Mouse (Mus musculus) intestine, embryonic 15.5 days (tissue): ENCODE data around the gene Gm6034. TPM values are rescaled to one million over a fixed set of nuclear protein-coding genes. Genes with fewer than 3 reads are reported as not detected.
"Not testable (repeated sequence)": the region's sequence is repeated elsewhere in the genome, so short reads cannot be mapped to it uniquely, and the experiment has no call there.

Experiments used
- ATAC-seq: fragments of 200-750 bp; cut with Nextera tagmentation; 2 replicates; pipeline ENCODE4 v1.8.0; 2017; ENCODE audit warnings: moderate TSS enrichment, moderate library complexity
- H3K27ac ChIP-seq: fragments of 300-500 bp; sonication (generic); 2 replicates; pipeline ENCODE4 v1.5.1; 2015; ENCODE audit warnings: mild to moderate bottlenecking, inconsistent platforms
- H3K27me3 ChIP-seq: fragments of 300-500 bp; sonication (generic); replicated peaks from 2 replicates; pipeline ENCODE4 v1.6.1; 2015; ENCODE audit warnings: inconsistent platforms
- H3K36me3 ChIP-seq: fragments of 300-500 bp; sonication (generic); 2 replicates; pipeline ENCODE4 v1.6.1; 2015; ENCODE audit warnings: inconsistent platforms
- H3K4me1 ChIP-seq: fragments of 300-500 bp; sonication (generic); replicated peaks from 2 replicates; pipeline ENCODE4 v1.6.1; 2015; ENCODE audit warnings: inconsistent platforms
- H3K4me2 ChIP-seq: fragments of 300-500 bp; sonication (generic); replicated peaks from 2 replicates; pipeline ENCODE4 v1.6.1; 2015; ENCODE audit warnings: mild to moderate bottlenecking, inconsistent platforms
- H3K4me3 ChIP-seq: fragments of 300-500 bp; sonication (generic); replicated peaks from 2 replicates; pipeline ENCODE4 v1.5.1; 2015; ENCODE audit warnings: inconsistent platforms
- H3K9ac ChIP-seq: fragments of 300-500 bp; sonication (generic); 2 replicates; pipeline ENCODE4 v1.6.1; 2015; ENCODE audit warnings: inconsistent platforms
- H3K9me3 ChIP-seq: fragments of 300-500 bp; sonication (generic); 2 replicates; pipeline ENCODE4 v1.6.1; 2016; ENCODE audit warnings: inconsistent platforms
- WGBS: fragments of 180-500 bp; shearing (Covaris S2); methylation state at CpG from one replicate; pipeline ENCODE4 v1.1.7; 2015; 5-methylcytosine and 5-hydroxymethylcytosine counted together
- polyA plus RNA-seq: library from polyadenylated mRNA; unstranded; fragments of >200 nt; fragmentation: Nextera tagmentation; extraction: Ambion mirVana; gene quantifications from 2 replicates; pipeline ENCODE4 v1.2.1, GENCODE M21; 2015

Gene Gm6034
- polyA plus RNA-seq, 1 experiment from 2014 or later, result 0.11 TPM

- not testable (repeated sequence) for H3K27me3 ChIP-seq, H3K4me2 ChIP-seq, H3K9me3 ChIP-seq, H3K4me1 ChIP-seq, H3K4me3 ChIP-seq, H3K36me3 ChIP-seq, H3K27ac ChIP-seq, ATAC-seq, H3K9ac ChIP-seq
- 60% methylated on average over 2 of the region's 2 CpGs for WGBS
Measured at GRCm38 (mm10) chr17:36099603-36100002, 56.8 kb downstream of the Gm6034 start.

DNA sequence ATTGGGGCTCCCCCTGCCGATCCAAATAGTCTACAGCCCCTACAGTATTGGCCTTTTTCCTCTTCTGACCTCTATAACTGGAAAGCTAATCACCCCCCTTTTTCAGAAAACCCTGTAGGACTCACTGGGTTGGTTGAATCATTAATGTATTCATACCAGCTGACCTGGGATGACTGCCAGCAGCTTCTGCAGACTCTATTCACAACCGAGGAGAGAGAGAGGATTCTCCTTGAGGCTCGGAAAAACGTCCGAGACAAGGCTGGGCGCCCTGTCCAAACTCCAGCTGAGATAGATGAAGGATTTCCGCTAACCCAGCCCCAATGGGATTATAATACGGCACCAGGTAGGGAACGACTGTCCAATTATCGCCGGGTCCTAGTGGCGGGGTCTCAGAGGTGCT, 59.3 kb downstream of the Gm6034 start:
- 89% methylated on average over 12 of the region's 12 CpGs for WGBS
- not testable (repeated sequence) for H3K27me3 ChIP-seq, H3K4me1 ChIP-seq, H3K9me3 ChIP-seq, ATAC-seq, H3K27ac ChIP-seq, H3K9ac ChIP-seq, H3K36me3 ChIP-seq, H3K4me3 ChIP-seq, H3K4me2 ChIP-seq

Other genes with a start within 250 kb of the Gm6034 start
- 13.9 and 14.4 TPM in 2 replicates for gene Ier3, start 221.3 kb upstream of the Gm6034 start, polyA plus RNA-seq
- 49.1 and 49.4 TPM in 2 replicates for gene Flot1, start 219.7 kb upstream of the Gm6034 start, polyA plus RNA-seq
- gene Tubb5, start 204.7 kb upstream of the Gm6034 start, polyA plus RNA-seq, result 729 and 776 TPM in 2 replicates
- 14.9 and 16.1 TPM in 2 replicates for gene Mdc1, start 201.4 kb upstream of the Gm6034 start, polyA plus RNA-seq
- gene Nrm, start 181.6 kb upstream of the Gm6034 start, polyA plus RNA-seq, result 48.5 and 51.7 TPM in 2 replicates
- gene Ppp1r18, start 177.4 kb upstream of the Gm6034 start, polyA plus RNA-seq, result 19.6 TPM in 2 replicates
- gene Dhx16, start 163.1 kb upstream of the Gm6034 start, polyA plus RNA-seq, result 43.1 and 44.2 TPM in 2 replicates
- gene 2310061I04Rik, start 145.5 kb upstream of the Gm6034 start, polyA plus RNA-seq, result 25.5 and 31.9 TPM in 2 replicates
- gene Atat1, start 132.9 kb upstream of the Gm6034 start, polyA plus RNA-seq, result 47.2 and 47.7 TPM in 2 replicates
- 126 and 139 TPM in 2 replicates for gene Mrps18b, start 126.6 kb upstream of the Gm6034 start, polyA plus RNA-seq
- 32.4 and 32.9 TPM in 2 replicates for gene Ppp1r10, start 126.5 kb upstream of the Gm6034 start, polyA plus RNA-seq
- gene Abcf1, start 73.2 kb upstream of the Gm6034 start, polyA plus RNA-seq, result 91.6 and 99.9 TPM in 2 replicates
- 37.5 and 39.9 TPM in 2 replicates for gene Gnl1, start 63.1 kb upstream of the Gm6034 start, polyA plus RNA-seq
- 24.5 and 25.7 TPM in 2 replicates for gene Prr3, start 62.7 kb upstream of the Gm6034 start, polyA plus RNA-seq
- gene H2-T24, start 22.4 kb upstream of the Gm6034 start, polyA plus RNA-seq, result 2.0 and 2.8 TPM in 2 replicates
- gene H2-T23, start 10.1 kb upstream of the Gm6034 start, polyA plus RNA-seq, result 9.3 and 14.2 TPM in 2 replicates
- gene H2-T22, start 214 bp upstream of the Gm6034 start, polyA plus RNA-seq, result 13.3 and 13.9 TPM in 2 replicates
- 3.3 and 3.5 TPM in 2 replicates for gene Gm11127, start 15.4 kb downstream of the Gm6034 start, polyA plus RNA-seq
- 0.11 TPM in 2 replicates for gene Gm19684, start 78.7 kb downstream of the Gm6034 start, polyA plus RNA-seq
- 1.4 and 1.5 TPM in 2 replicates for gene Gm7030, start 86.5 kb downstream of the Gm6034 start, polyA plus RNA-seq
- 1.2 and 2.2 TPM in 2 replicates for gene Gm8909, start 125.6 kb downstream of the Gm6034 start, polyA plus RNA-seq
- gene H2-T3, start 147.3 kb downstream of the Gm6034 start, polyA plus RNA-seq, result 24.3 and 30.1 TPM in 2 replicates
- gene Rpp21, start 215.1 kb downstream of the Gm6034 start, polyA plus RNA-seq, result 124 and 141 TPM in 2 replicates
- gene Trim39, start 229.3 kb downstream of the Gm6034 start, polyA plus RNA-seq, result 12.5 and 13.6 TPM in 2 replicates
- gene H2-M10.2, start 243.5 kb downstream of the Gm6034 start, polyA plus RNA-seq, result not detected in 2 replicates